Mouse (Mus musculus) heart, postnatal 0 days (tissue): ENCODE measurements around the gene Gpr107. TPM values are rescaled to one million over a fixed set of nuclear protein-coding genes. Genes with fewer than 3 reads are reported as not detected.

ENCODE experiments used
- ATAC-seq: fragments of 200-750 bp; cut with Nextera tagmentation; 2 replicates; pipeline ENCODE4 v1.8.0; 2017; ENCODE audit warnings: low read depth, moderate number of reproducible peaks, moderate library complexity; ENCODE audit not compliant: insufficient read depth
- DNase-seq: peaks from one replicate; pipeline ENCODE4 v3.0.0-alpha.2; 2016; ENCODE audit warnings: low spot score
- H3K27ac ChIP-seq: fragments of 300-500 bp; sonication (generic); 2 replicates; pipeline ENCODE4 v1.5.1; 2014; ENCODE audit warnings: low read depth, mild to moderate bottlenecking
- H3K27me3 ChIP-seq: fragments of 300-500 bp; sonication (generic); 2 replicates; pipeline ENCODE4 v1.6.1; 2014; ENCODE audit warnings: low read length, mixed read lengths; ENCODE audit not compliant: control insufficient read depth, insufficient read depth
- H3K36me3 ChIP-seq: fragments of 300-500 bp; sonication (generic); replicated peaks from 2 replicates; pipeline ENCODE4 v1.6.1; 2014; ENCODE audit warnings: low read length, mixed read lengths; ENCODE audit not compliant: control insufficient read depth, insufficient read depth
- H3K4me1 ChIP-seq: fragments of 300-500 bp; sonication (generic); 2 replicates; pipeline ENCODE4 v1.6.1; 2014; ENCODE audit warnings: antibody characterized with exemption; ENCODE audit not compliant: control insufficient read depth, insufficient read depth
- H3K4me2 ChIP-seq: fragments of 300-500 bp; sonication (generic); 2 replicates; pipeline ENCODE4 v1.6.1; 2014; ENCODE audit warnings: low read depth, mild to moderate bottlenecking, low read length, moderate library complexity
- H3K4me3 ChIP-seq: fragments of 300-500 bp; sonication (generic); 2 replicates; pipeline ENCODE4 v1.5.1; 2014; ENCODE audit warnings: low read depth, low read length
- H3K9ac ChIP-seq: fragments of 300-500 bp; sonication (generic); replicated peaks from 2 replicates; pipeline ENCODE4 v1.6.1; 2014; ENCODE audit warnings: low read depth, low read length, mixed read lengths
- H3K9me3 ChIP-seq: fragments of 300-500 bp; sonication (generic); replicated peaks from 2 replicates; pipeline ENCODE4 v1.6.1; 2016; ENCODE audit warnings: low read length; ENCODE audit not compliant: control insufficient read depth
- CTCF ChIP-seq: IDR thresholded peaks from 2 replicates; pipeline ENCODE4 v1.5.1; 2016; ENCODE audit warnings: antibody characterized with exemption, control low read depth, low read depth
- EP300 ChIP-seq: IDR thresholded peaks from 2 replicates; pipeline ENCODE4 v1.6.1; 2016; ENCODE audit warnings: antibody characterized with exemption, low read depth
- WGBS: fragments of 180-500 bp; shearing (Covaris S2); extraction: QIAGEN DNeasy Blood & Tissue Kit; methylation state at CpG from one replicate; pipeline ENCODE4 v1.1.7; 2014; 5-methylcytosine and 5-hydroxymethylcytosine counted together
- polyA plus RNA-seq: library from polyadenylated mRNA; unstranded; fragments of >200 nt; fragmentation: Nextera tagmentation; extraction: Ambion mirVana; gene quantifications from 2 replicates; pipeline ENCODE4 v1.2.1, GENCODE M21; 2015
- total RNA-seq: library from RNA; depleted of rRNA; stranded (reverse); fragments of >200 nt; gene quantifications from 2 replicates; pipeline ENCODE4 v1.2.3, GENCODE M21; 2014; ENCODE audit warnings: low replicate concordance

Gene Gpr107
- total and polyA plus RNA-seq, 2 experiments from 2014 or later: 20.3 to 69.4 TPM

- H3K4me1 ChIP-seq: peaks cover 72% of the 10 kb centered on the region
- TF ChIP-seq CTCF: no peak
- no peak for TF ChIP-seq EP300
- 10% methylated on average over 22 of the region's 22 CpGs for WGBS
Observed at GRCm38 (mm10) chr2:31258609-31259366, 106.7 kb downstream of the Gpr107 start.

GRCm38 (mm10) chr2:31259367-31259920 lies 107.3 kb downstream of the Gpr107 start:
- peak overlapping the region; percentile 93 for H3K27ac ChIP-seq
- 32% methylated on average over 9 of the region's 9 CpGs for WGBS
- ATAC-seq (peak; percentile 4; the same call in 1 of the 2 replicates), DNase-seq (no peak)
- peak overlapping the region; percentile 78 for H3K4me2 ChIP-seq
- H3K9ac ChIP-seq: peak overlapping the region; percentile 52
- H3K4me3 ChIP-seq: peak overlapping the region; percentile 52
- TF ChIP-seq CTCF (no peak), EP300 (no peak)
- no peaks in the 10 kb centered on the region for H3K27me3 ChIP-seq
- no peaks in the 10 kb centered on the region for H3K36me3 ChIP-seq
- peaks cover 78% of the 10 kb centered on the region for H3K4me1 ChIP-seq
- H3K9me3 ChIP-seq: no peaks in the 10 kb centered on the region

More at GRCm38 (mm10) chr2:31258609-31259366, 106.7 kb downstream of the Gpr107 start:
- Histone ChIP-seq H3K27ac (peak overlapping the region; percentile 93), H3K9ac (peak overlapping the region; percentile 52), H3K4me2 (peak overlapping the region; percentile 78), H3K27me3 (no peaks in the 10 kb centered on the region), H3K9me3 (no peaks in the 10 kb centered on the region), H3K4me3 (peak overlapping the region; percentile 52), H3K36me3 (no peaks in the 10 kb centered on the region)
- ATAC-seq (peak; percentile 77), DNase-seq (peak; percentile 89)

DNA sequence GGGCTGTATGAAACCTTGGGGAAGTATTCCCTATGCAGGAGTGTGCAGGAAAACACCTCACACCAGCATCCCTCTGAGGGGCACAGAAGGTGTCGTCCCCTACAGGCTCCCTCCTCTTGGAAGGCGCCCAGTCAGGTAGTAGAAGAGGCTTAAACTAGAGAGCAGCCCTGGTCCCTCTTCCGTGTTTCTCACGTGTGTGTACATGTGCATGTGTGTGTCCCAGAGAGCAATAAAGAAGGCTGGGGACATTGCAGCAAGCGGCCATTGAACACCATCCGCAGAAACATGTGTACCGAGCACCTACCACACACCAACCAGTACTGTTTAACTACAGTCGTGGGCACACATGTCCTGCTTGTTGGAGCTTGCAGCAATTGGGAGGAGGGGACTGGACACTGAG lies 108.4 kb downstream of the Gpr107 start:
- DNase-seq (no peak), ATAC-seq (no peak)
- no peaks in the 10 kb centered on the region for H3K36me3 ChIP-seq
- no peaks in the 10 kb centered on the region for H3K27me3 ChIP-seq
- peak overlapping the region; percentile 93 for H3K27ac ChIP-seq
- WGBS: 65% methylated on average over 8 of the region's 8 CpGs
- TF ChIP-seq CTCF: no peak
- TF ChIP-seq EP300: no peak
- no peak overlapping the region for H3K4me2 ChIP-seq
- H3K9me3 ChIP-seq: no peaks in the 10 kb centered on the region
- no peak overlapping the region for H3K9ac ChIP-seq
- no peak overlapping the region for H3K4me3 ChIP-seq
- peaks cover 80% of the 10 kb centered on the region for H3K4me1 ChIP-seq

GRCm38 (mm10) chr2:31263039-31263461 lies 110.9 kb downstream of the Gpr107 start:
- Histone ChIP-seq H3K9ac (peak overlapping the region; percentile 3; the same call in 1 of the 2 replicates), H3K4me1 (peaks cover 57% of the 10 kb centered on the region)

DNA sequence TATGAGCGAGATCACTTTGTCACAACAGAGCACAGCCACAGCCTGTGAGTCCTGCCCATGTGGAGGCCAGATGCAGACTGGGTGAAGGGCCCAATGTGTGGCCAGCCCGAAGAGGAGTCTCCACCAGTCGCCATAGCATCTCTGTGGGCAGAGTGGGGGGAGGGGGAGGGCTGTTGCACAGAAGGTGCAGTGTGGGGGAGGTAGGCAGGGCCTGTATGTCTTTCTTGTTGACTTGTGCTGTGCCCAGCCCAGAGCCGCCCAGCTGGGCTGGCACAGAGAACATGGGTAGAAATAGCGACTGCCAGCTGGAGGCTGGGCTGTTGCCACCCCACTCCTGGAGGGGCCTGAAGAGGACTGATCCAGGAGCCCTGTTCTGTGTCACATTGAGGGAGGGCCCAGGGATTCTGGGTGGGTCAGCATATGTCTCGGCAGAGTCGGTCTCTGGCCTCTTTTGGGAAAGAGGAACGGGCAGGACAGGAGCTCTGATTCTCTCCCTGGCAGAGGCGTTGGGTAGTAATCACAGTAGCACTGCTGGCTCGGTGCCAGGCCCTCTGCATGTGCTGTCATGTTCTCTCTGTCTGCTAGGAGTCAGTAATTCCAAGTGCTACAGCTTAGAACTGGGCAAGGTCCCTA lies 111.7 kb downstream of the Gpr107 start:
- Histone ChIP-seq H3K36me3 (no peaks in the 10 kb centered on the region), H3K27me3 (no peaks in the 10 kb centered on the region), H3K4me3 (no peak overlapping the region), H3K27ac (peak overlapping the region; percentile 76), H3K9me3 (no peaks in the 10 kb centered on the region), H3K9ac (peak overlapping the region; percentile 3; the same call in 1 of the 2 replicates), H3K4me1 (peaks cover 49% of the 10 kb centered on the region), H3K4me2 (no peak overlapping the region)
- ATAC-seq (peak; percentile 70), DNase-seq (peak; percentile 84)
- TF ChIP-seq CTCF (no peak; the same call in 1 of the 2 replicates), EP300 (no peak)
- WGBS: 27% methylated on average over 10 of the region's 10 CpGs

More at GRCm38 (mm10) chr2:31263039-31263461, 110.9 kb downstream of the Gpr107 start:
- H3K4me3 ChIP-seq: no peak overlapping the region
- no peak overlapping the region for H3K4me2 ChIP-seq
- no peaks in the 10 kb centered on the region for H3K27me3 ChIP-seq
- H3K9me3 ChIP-seq: no peaks in the 10 kb centered on the region
- H3K27ac ChIP-seq: peak overlapping the region; percentile 76
- H3K36me3 ChIP-seq: no peaks in the 10 kb centered on the region
- no peak for DNase-seq
- no peak for ATAC-seq
- whole genome bisulfite sequencing: 21% methylated on average over 8 of the region's 8 CpGs
- TF ChIP-seq CTCF (no peak), EP300 (no peak)
